Mouse (Mus musculus) kidney, postnatal 0 days (tissue): ENCODE measurements around the gene Frs2. TPM values are rescaled to one million over a fixed set of nuclear protein-coding genes. Genes with fewer than 3 reads are reported as not detected.
"Not testable (repeated sequence)": the region's sequence is repeated elsewhere in the genome, so short reads cannot be mapped to it uniquely, and the experiment has no call there.

Experiments used
- ATAC-seq: fragments of 200-750 bp; cut with Nextera tagmentation; replicated peaks from 2 replicates; pipeline ENCODE4 v1.8.0; 2017; ENCODE audit warnings: low read depth, moderate number of reproducible peaks, moderate TSS enrichment, moderate library complexity; ENCODE audit not compliant: low FRiP score
- DNase-seq: peaks from one replicate; pipeline ENCODE4 v3.0.0-alpha.2; 2016; ENCODE audit warnings: low spot score
- H3K27ac ChIP-seq: fragments of 300-500 bp; sonication (generic); 2 replicates; pipeline ENCODE4 v1.5.1; 2014; ENCODE audit warnings: mild to moderate bottlenecking
- H3K27me3 ChIP-seq: fragments of 300-500 bp; sonication (generic); 2 replicates; pipeline ENCODE4 v1.6.1; 2014; ENCODE audit warnings: low read length, mixed read lengths; ENCODE audit not compliant: insufficient read depth
- H3K36me3 ChIP-seq: fragments of 300-500 bp; sonication (generic); 2 replicates; pipeline ENCODE4 v1.6.1; 2014; ENCODE audit warnings: low read length, mixed read lengths; ENCODE audit not compliant: insufficient read depth
- H3K4me1 ChIP-seq: fragments of 300-500 bp; sonication (generic); replicated peaks from 2 replicates; pipeline ENCODE4 v1.6.1; 2014; ENCODE audit warnings: antibody characterized with exemption, low read length, mixed read lengths; ENCODE audit not compliant: insufficient read depth
- H3K4me2 ChIP-seq: fragments of 300-500 bp; sonication (generic); 2 replicates; pipeline ENCODE4 v1.6.1; 2014; ENCODE audit warnings: mild to moderate bottlenecking, low read length, moderate library complexity, mixed read lengths
- H3K4me3 ChIP-seq: fragments of 300-500 bp; sonication (generic); replicated peaks from 2 replicates; pipeline ENCODE4 v1.5.1; 2014; ENCODE audit warnings: low read depth, low read length
- H3K9ac ChIP-seq: fragments of 300-500 bp; sonication (generic); 2 replicates; pipeline ENCODE4 v1.6.1; 2014; ENCODE audit warnings: low read depth, low read length
- H3K9me3 ChIP-seq: fragments of 300-500 bp; sonication (generic); replicated peaks from 2 replicates; pipeline ENCODE4 v1.6.1; 2016; ENCODE audit warnings: low read length, inconsistent platforms, mixed read lengths
- CTCF ChIP-seq: IDR thresholded peaks from 2 replicates; pipeline ENCODE4 v1.5.1; 2016; ENCODE audit warnings: antibody characterized with exemption, low read depth, mild to moderate bottlenecking, moderate library complexity
- WGBS: fragments of 180-500 bp; shearing (Covaris S2); extraction: QIAGEN DNeasy Blood & Tissue Kit; methylation state at CpG from one replicate; pipeline ENCODE4 v1.1.7; 2014; 5-methylcytosine and 5-hydroxymethylcytosine counted together
- polyA plus RNA-seq: library from polyadenylated mRNA; unstranded; fragments of >200 nt; fragmentation: Nextera tagmentation; extraction: Ambion mirVana; gene quantifications from 2 replicates; pipeline ENCODE4 v1.2.1, GENCODE M21; 2015

The Frs2 gene
- polyA plus RNA-seq, 1 experiment from 2014 or later, result 18.5 TPM

- Histone ChIP-seq H3K9me3 (no peaks in the 10 kb centered on the region), H3K36me3 (peaks cover 26% of the 10 kb centered on the region), H3K9ac (peak within 1 kb of the TSS; percentile 84), H3K4me2 (peak within 1 kb of the TSS; percentile 77), H3K4me1 (peaks cover 4% of the 10 kb centered on the region; the same call in 1 of the 2 replicates), H3K27ac (peak within 1 kb of the TSS; percentile 86), H3K4me3 (peak within 1 kb of the TSS; percentile 88), H3K27me3 (no peaks in the 10 kb centered on the region)
- peak; percentile 95 for ATAC-seq
- DNase-seq, result peak; percentile 97
- no peak for TF ChIP-seq CTCF
- under 1% methylated on average over 67 of the region's 68 CpGs for WGBS
Observed at GRCm38 (mm10) chr10:117063254-117064021, 84.9 kb downstream of the Frs2 start, which contains the start of gene Cct2. Gene Cct2, minus strand, starts transcription at chr10:117063814.

GRCm38 (mm10) chr10:117062894-117063253, 85.5 kb downstream of the Frs2 start:
- Histone ChIP-seq H3K4me2 (peak overlapping the region; percentile 77), H3K27me3 (no peaks in the 10 kb centered on the region), H3K9me3 (no peaks in the 10 kb centered on the region), H3K4me3 (peak overlapping the region; percentile 88), H3K9ac (peak overlapping the region; percentile 84), H3K4me1 (peaks cover 4% of the 10 kb centered on the region; the same call in 1 of the 2 replicates), H3K36me3 (peaks cover 26% of the 10 kb centered on the region), H3K27ac (no peak overlapping the region)
- no peak for DNase-seq
- WGBS, result 2% methylated on average over 15 of the region's 15 CpGs
- no peak for ATAC-seq
- no peak for TF ChIP-seq CTCF

- Histone ChIP-seq H3K27ac (no peak overlapping the region), H3K9ac (no peak overlapping the region), H3K4me2 (no peak overlapping the region), H3K9me3 (no peaks in the 10 kb centered on the region), H3K27me3 (no peaks in the 10 kb centered on the region), H3K4me1 (no peaks in the 10 kb centered on the region), H3K36me3 (peaks cover 75% of the 10 kb centered on the region), H3K4me3 (no peak overlapping the region)
- 87% methylated on average over 4 of the region's 4 CpGs for WGBS
- TF ChIP-seq CTCF, result peak; percentile 43; the same call in 1 of the 2 replicates
- ATAC-seq, result no peak
- no peak for DNase-seq
Observed at GRCm38 (mm10) chr10:117055668-117056067, 92.7 kb downstream of the Frs2 start.

GRCm38 (mm10) chr10:117049961-117050597, 98.3 kb downstream of the Frs2 start:
- no peak for TF ChIP-seq CTCF
- Histone ChIP-seq H3K4me2 (no peak overlapping the region), H3K27me3 (no peaks in the 10 kb centered on the region), H3K27ac (no peak overlapping the region), H3K9ac (no peak overlapping the region), H3K9me3 (no peaks in the 10 kb centered on the region), H3K36me3 (peaks cover 45% of the 10 kb centered on the region), H3K4me1 (peaks cover 9% of the 10 kb centered on the region; the same call in 1 of the 2 replicates), H3K4me3 (no peak overlapping the region)
- no peak for ATAC-seq
- 68% methylated on average over 4 of the region's 4 CpGs for WGBS
- no peak for DNase-seq

- H3K4me2 ChIP-seq, result no peak overlapping the region
- no peak for ATAC-seq
- no peak overlapping the region for H3K27ac ChIP-seq
- H3K36me3 ChIP-seq, result peaks cover 38% of the 10 kb centered on the region
- H3K9me3 ChIP-seq, result no peaks in the 10 kb centered on the region
- H3K4me3 ChIP-seq, result no peak overlapping the region
- H3K9ac ChIP-seq, result no peak overlapping the region
- no peaks in the 10 kb centered on the region for H3K27me3 ChIP-seq
- peaks cover 9% of the 10 kb centered on the region; the same call in 1 of the 2 replicates for H3K4me1 ChIP-seq
- no peak for TF ChIP-seq CTCF
- WGBS, result 73% methylated on average over 4 of the region's 4 CpGs
- no peak for DNase-seq
Observed at GRCm38 (mm10) chr10:117049253-117049652, 99.1 kb downstream of the Frs2 start.

- H3K4me3 ChIP-seq, result no peak within 1 kb of the TSS
Observed at GRCm38 (mm10) chr10:117045175-117046056, 102.9 kb downstream of the Frs2 start, which contains the start of gene Lrrc10. Gene Lrrc10, plus strand, starts transcription at chr10:117045341.

GRCm38 (mm10) chr10:117043497-117044166, 104.7 kb downstream of the Frs2 start:
- ATAC-seq, H3K4me1 ChIP-seq, H3K4me2 ChIP-seq, H3K9ac ChIP-seq, H3K4me3 ChIP-seq, H3K27ac ChIP-seq, H3K9me3 ChIP-seq, H3K27me3 ChIP-seq, H3K36me3 ChIP-seq, DNase-seq: not testable (repeated sequence)
- WGBS, result 47% methylated on average over 15 of the region's 16 CpGs

More at GRCm38 (mm10) chr10:117045175-117046056, 102.9 kb downstream of the Frs2 start, which contains the start of gene Lrrc10:
- Histone ChIP-seq H3K36me3 (0 out of 2 replicates have a peak, but pooled peaks cover 2% of the 10 kb centered on the region), H3K9me3 (no peaks in the 10 kb centered on the region), H3K4me1 (peaks cover 9% of the 10 kb centered on the region; the same call in 1 of the 2 replicates), H3K4me2 (peak within 1 kb of the TSS; percentile 14), H3K27ac (no peak within 1 kb of the TSS), H3K9ac (no peak within 1 kb of the TSS), H3K27me3 (no peaks in the 10 kb centered on the region)
- DNase-seq (no peak), ATAC-seq (peak; percentile 45; the same call in 1 of the 2 replicates)
- WGBS, result 44% methylated on average over 40 of the region's 40 CpGs
- no peak for TF ChIP-seq CTCF
